Mouse (Mus musculus): ENCODE results near the gene Rnf187.
A peak's percentile ranks its signal among the peaks of the same experiment; 100 is the strongest.

GRCm38 (mm10) chr11:58959186-58959825 lies 20.6 kb upstream of the Rnf187 start:
- TF ChIP-seq CTCF (IDR thresholded peaks at IDR 0.05; ENCODE audit: borderline replicate concordance, insufficient read depth, low read length) (no peak), POLR2A (IDR thresholded peaks at IDR 0.05; ENCODE audit: low read depth, low read length) (peak; percentile 35; the same call in 1 of the 2 replicates)

Data from embryonic fibroblast, embryonic 13.5 days (primary cell).